Mouse (Mus musculus): ENCODE results near the gene Bphl. TPM values are rescaled to one million over a fixed set of nuclear protein-coding genes. Genes with fewer than 3 reads are reported as not detected.

Gene Bphl
- polyA plus RNA-seq, 1 experiment from 2014 or later = 72.1 TPM

DNA sequence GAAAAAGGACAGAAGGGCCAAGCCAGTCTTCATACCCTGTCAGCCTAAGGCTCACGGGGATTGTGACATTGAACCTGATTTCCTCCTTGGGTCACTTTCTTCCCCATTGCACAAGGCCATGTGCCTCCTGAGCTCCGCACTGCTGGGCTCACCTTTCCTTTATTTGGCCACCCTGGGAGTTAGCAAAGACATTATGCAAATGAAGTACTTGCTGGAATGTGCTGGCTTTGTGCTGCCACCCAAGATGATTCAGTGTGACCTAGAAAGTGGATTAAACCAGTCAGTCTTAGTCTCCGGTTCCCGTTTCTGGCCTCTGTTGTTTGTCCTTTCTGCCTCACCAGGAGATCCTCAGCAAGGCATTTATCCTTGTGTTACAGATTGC, 72.3 kb downstream of the Bphl start:
- no peak overlapping the region for H3K4me3 ChIP-seq (replicated peaks)
- 50% methylated on average over 4 of the region's 4 CpGs for WGBS
- no peak overlapping the region for H3K4me2 ChIP-seq (replicated peaks)
- no peaks in the 10 kb centered on the region for H3K27me3 ChIP-seq
- H3K36me3 ChIP-seq = no peaks in the 10 kb centered on the region
- ATAC-seq (ENCODE audit: insufficient number of reproducible peaks, low FRiP score, low TSS enrichment, low read depth) = no peak
- no peak overlapping the region for H3K9ac ChIP-seq
- H3K9me3 ChIP-seq (replicated peaks) = no peaks in the 10 kb centered on the region
- H3K27ac ChIP-seq (replicated peaks) = no peak overlapping the region
- peaks cover 5% of the 10 kb centered on the region; the same call in 1 of the 2 replicates for H3K4me1 ChIP-seq

GRCm38 (mm10) chr13:34111019-34111418, 73.6 kb downstream of the Bphl start:
- Histone ChIP-seq H3K9me3 (replicated peaks) (no peaks in the 10 kb centered on the region), H3K27me3 (no peaks in the 10 kb centered on the region), H3K4me1 (peaks cover 5% of the 10 kb centered on the region; the same call in 1 of the 2 replicates), H3K27ac (replicated peaks) (no peak overlapping the region), H3K36me3 (no peaks in the 10 kb centered on the region), H3K4me3 (replicated peaks) (no peak overlapping the region), H3K4me2 (replicated peaks) (no peak overlapping the region), H3K9ac (no peak overlapping the region)
- WGBS = 65% methylated on average over 5 of the region's 5 CpGs
- no peak for ATAC-seq (ENCODE audit: insufficient number of reproducible peaks, low FRiP score, low TSS enrichment, low read depth)

GRCm38 (mm10) chr13:34111878-34112277, 74.5 kb downstream of the Bphl start:
- no peaks in the 10 kb centered on the region for H3K9me3 ChIP-seq (replicated peaks)
- ATAC-seq (ENCODE audit: insufficient number of reproducible peaks, low FRiP score, low TSS enrichment, low read depth) = no peak

GRCm38 (mm10) chr13:34112369-34113081, 75.1 kb downstream of the Bphl start:
- Histone ChIP-seq H3K9me3 (replicated peaks) (no peaks in the 10 kb centered on the region), H3K27me3 (no peaks in the 10 kb centered on the region), H3K4me3 (replicated peaks) (no peak overlapping the region), H3K9ac (no peak overlapping the region), H3K4me2 (replicated peaks) (no peak overlapping the region), H3K27ac (replicated peaks) (no peak overlapping the region), H3K36me3 (no peaks in the 10 kb centered on the region), H3K4me1 (peaks cover 5% of the 10 kb centered on the region; the same call in 1 of the 2 replicates)
- no peak for ATAC-seq (ENCODE audit: insufficient number of reproducible peaks, low FRiP score, low TSS enrichment, low read depth)
- 64% methylated on average over 5 of the region's 5 CpGs for WGBS

More at GRCm38 (mm10) chr13:34111878-34112277, 74.5 kb downstream of the Bphl start:
- 81% methylated on average over 3 of the region's 3 CpGs for WGBS
- H3K27ac ChIP-seq (replicated peaks) = no peak overlapping the region
- H3K4me2 ChIP-seq (replicated peaks) = no peak overlapping the region
- H3K27me3 ChIP-seq = no peaks in the 10 kb centered on the region
- peaks cover 5% of the 10 kb centered on the region; the same call in 1 of the 2 replicates for H3K4me1 ChIP-seq
- no peak overlapping the region for H3K9ac ChIP-seq
- no peaks in the 10 kb centered on the region for H3K36me3 ChIP-seq
- H3K4me3 ChIP-seq (replicated peaks) = no peak overlapping the region

DNA sequence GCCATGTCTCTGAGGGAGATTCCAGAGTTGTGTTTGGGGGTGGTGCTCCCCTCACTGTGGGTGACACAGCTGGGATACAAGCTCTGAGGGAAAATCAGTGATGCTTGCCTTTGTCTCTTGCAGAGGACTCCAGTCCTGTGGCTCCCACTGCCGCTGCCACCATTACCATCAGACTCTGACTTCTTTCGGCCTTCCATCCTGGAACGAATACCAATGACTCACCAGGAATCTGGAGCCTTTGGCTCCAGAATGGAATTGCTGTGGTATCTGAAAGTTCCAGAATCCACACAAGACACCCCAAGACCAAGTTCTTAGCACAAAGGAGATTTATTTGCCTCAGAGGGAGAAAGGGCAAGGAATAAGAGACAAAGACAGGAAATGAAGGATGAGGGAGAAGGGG, 75.7 kb downstream of the Bphl start:
- Histone ChIP-seq H3K9ac (no peak overlapping the region), H3K4me2 (replicated peaks) (no peak overlapping the region), H3K4me1 (peaks cover 5% of the 10 kb centered on the region; the same call in 1 of the 2 replicates), H3K4me3 (replicated peaks) (no peak overlapping the region), H3K9me3 (replicated peaks) (no peaks in the 10 kb centered on the region), H3K27me3 (no peaks in the 10 kb centered on the region), H3K36me3 (no peaks in the 10 kb centered on the region), H3K27ac (replicated peaks) (no peak overlapping the region)
- no peak for ATAC-seq (ENCODE audit: insufficient number of reproducible peaks, low FRiP score, low TSS enrichment, low read depth)
- 91% methylated on average over 3 of the region's 3 CpGs for WGBS

DNA sequence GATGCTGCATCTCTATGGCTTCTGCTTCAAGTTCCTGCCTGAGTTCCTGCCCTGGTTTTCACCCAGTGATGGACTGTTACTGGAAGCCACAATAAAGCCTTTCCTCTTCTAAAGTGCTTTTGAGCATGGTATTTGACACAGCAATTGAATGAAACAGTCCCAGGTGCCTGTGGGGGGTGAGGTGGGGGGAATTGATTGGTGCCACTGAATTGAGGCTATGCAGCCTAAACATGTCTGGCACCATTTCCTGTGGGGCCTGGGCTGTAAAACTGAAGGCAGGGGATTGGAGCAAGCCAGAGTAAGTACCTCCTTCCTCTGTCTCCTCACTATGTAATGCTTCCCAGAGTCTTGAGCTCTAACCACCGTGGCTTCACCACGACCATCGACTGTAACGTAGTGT, 77.3 kb downstream of the Bphl start:
- H3K9ac ChIP-seq = no peak overlapping the region
- WGBS = 75% methylated on average over 4 of the region's 4 CpGs
- ATAC-seq (ENCODE audit: insufficient number of reproducible peaks, low FRiP score, low TSS enrichment, low read depth) = no peak

DNA sequence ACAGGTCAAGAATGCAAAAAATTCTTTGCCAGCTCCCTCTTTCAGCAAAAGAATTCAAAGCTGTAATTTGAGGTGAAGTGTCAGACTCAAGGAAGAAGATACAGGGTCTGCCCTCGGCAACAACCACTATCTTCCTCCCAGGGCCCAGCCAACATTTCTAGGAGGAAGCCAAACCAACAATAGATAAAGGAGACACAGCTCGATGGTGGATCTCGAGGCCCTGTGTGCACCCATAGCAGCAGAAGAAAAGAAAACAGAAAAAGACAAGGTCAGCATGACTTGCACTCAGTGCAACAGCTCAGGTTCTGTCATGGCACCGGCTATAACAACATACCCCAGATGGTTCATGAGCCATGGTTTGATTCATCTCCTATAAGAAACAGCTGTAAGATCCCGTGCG, 79.1 kb downstream of the Bphl start:
- Histone ChIP-seq H3K4me3 (replicated peaks) (no peak overlapping the region), H3K36me3 (no peaks in the 10 kb centered on the region), H3K4me1 (peaks cover 5% of the 10 kb centered on the region; the same call in 1 of the 2 replicates), H3K9me3 (replicated peaks) (no peaks in the 10 kb centered on the region), H3K27me3 (no peaks in the 10 kb centered on the region), H3K27ac (replicated peaks) (no peak overlapping the region), H3K4me2 (replicated peaks) (no peak overlapping the region), H3K9ac (no peak overlapping the region)
- 65% methylated on average over 6 of the region's 6 CpGs for WGBS
- ATAC-seq (ENCODE audit: insufficient number of reproducible peaks, low FRiP score, low TSS enrichment, low read depth) = no peak

More for the DNA sequence above, 77.3 kb downstream of the Bphl start:
- H3K27ac ChIP-seq (replicated peaks) = no peak overlapping the region
- H3K4me1 ChIP-seq = peaks cover 5% of the 10 kb centered on the region; the same call in 1 of the 2 replicates
- no peaks in the 10 kb centered on the region for H3K27me3 ChIP-seq
- H3K4me2 ChIP-seq (replicated peaks) = no peak overlapping the region
- no peak overlapping the region for H3K4me3 ChIP-seq (replicated peaks)
- H3K9me3 ChIP-seq (replicated peaks) = no peaks in the 10 kb centered on the region
- H3K36me3 ChIP-seq = no peaks in the 10 kb centered on the region

DNA sequence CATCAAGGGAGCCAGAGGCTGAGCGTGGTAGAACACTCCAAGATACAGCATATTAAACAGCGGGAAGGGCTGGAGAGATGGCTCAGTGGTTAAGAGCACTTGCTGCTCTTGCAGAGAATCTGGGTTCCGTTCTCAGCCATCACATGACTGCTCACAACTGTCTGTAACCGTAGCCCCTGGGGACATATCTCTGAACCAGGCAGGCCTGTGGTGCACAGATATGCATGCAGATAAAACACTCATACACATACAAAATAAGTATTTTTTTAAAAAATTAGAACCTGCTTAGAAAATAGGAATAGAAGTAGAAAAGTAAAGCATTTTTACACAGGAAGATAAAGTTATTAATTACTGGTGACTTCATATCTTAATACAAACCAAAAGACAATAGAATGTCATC, 81.4 kb downstream of the Bphl start:
- Histone ChIP-seq H3K9ac (no peak overlapping the region), H3K4me2 (replicated peaks) (no peak overlapping the region), H3K27me3 (no peaks in the 10 kb centered on the region), H3K36me3 (no peaks in the 10 kb centered on the region), H3K4me3 (replicated peaks) (no peak overlapping the region), H3K4me1 (no peaks in the 10 kb centered on the region), H3K9me3 (replicated peaks) (no peaks in the 10 kb centered on the region), H3K27ac (replicated peaks) (no peak overlapping the region)
- no peak for ATAC-seq (ENCODE audit: insufficient number of reproducible peaks, low FRiP score, low TSS enrichment, low read depth)
- WGBS = 68% methylated on average over 4 of the region's 4 CpGs

DNA sequence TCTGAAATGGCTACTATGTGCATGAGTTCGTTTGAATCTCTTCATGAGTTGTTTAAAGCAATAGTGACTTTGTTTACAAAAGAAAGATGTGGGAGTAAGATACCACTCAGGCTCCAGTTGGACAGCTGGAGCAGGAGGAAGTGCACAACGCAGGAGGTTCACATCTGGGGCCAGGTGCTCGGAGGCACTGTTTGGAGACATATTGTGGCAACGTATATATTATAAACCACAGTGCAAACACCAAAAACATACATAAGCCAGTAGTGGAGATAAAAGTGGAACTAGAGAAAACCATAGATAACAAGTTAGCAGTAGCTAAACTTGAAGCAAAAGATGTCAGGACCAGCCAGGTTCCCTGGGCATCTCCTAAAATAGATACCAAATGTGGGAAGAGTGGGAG, 82.0 kb downstream of the Bphl start:
- no peak overlapping the region for H3K4me3 ChIP-seq (replicated peaks)
- H3K9me3 ChIP-seq (replicated peaks) = no peaks in the 10 kb centered on the region
- H3K4me2 ChIP-seq (replicated peaks) = no peak overlapping the region
- 52% methylated on average over 4 of the region's 4 CpGs for WGBS
- no peak overlapping the region for H3K27ac ChIP-seq (replicated peaks)
- no peak for ATAC-seq (ENCODE audit: insufficient number of reproducible peaks, low FRiP score, low TSS enrichment, low read depth)
- no peaks in the 10 kb centered on the region for H3K27me3 ChIP-seq
- H3K36me3 ChIP-seq = no peaks in the 10 kb centered on the region
- H3K4me1 ChIP-seq = no peaks in the 10 kb centered on the region
- no peak overlapping the region for H3K9ac ChIP-seq

DNA sequence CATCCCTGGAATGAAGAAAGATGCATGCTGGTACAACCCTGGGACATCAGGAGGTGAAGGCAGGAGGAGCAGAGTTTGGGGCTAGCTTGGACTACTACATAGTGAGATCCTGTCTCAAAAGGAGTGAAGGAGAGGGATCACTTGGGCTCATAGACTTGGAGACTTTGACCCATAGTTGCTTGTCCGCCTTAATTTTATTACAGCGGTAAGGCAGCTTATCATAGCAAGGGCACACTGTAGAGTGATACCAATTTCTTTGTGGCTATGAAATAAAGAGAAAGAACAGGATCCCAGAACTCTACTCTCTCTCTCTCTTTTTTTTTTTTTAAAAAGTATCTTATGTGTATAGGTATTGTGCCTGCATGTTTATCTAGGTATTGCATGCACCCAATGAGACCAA, 83.1 kb downstream of the Bphl start:
- no peak overlapping the region for H3K9ac ChIP-seq
- peaks cover 2% of the 10 kb centered on the region; the same call in 1 of the 2 replicates for H3K36me3 ChIP-seq
- no peak for ATAC-seq (ENCODE audit: insufficient number of reproducible peaks, low FRiP score, low TSS enrichment, low read depth)
- H3K9me3 ChIP-seq (replicated peaks) = no peaks in the 10 kb centered on the region
- H3K4me3 ChIP-seq (replicated peaks) = no peak overlapping the region
- H3K4me2 ChIP-seq (replicated peaks) = no peak overlapping the region
- H3K4me1 ChIP-seq = peaks cover under 1% of the 10 kb centered on the region; the same call in 1 of the 2 replicates
- no peaks in the 10 kb centered on the region for H3K27me3 ChIP-seq
- 91% methylated on average over 2 of the region's 2 CpGs for WGBS
- no peak overlapping the region for H3K27ac ChIP-seq (replicated peaks)

All from embryonic facial prominence, embryonic 15.5 days (tissue).